Mouse (Mus musculus) splenic B cell, adult 2 months (primary cell): ENCODE results near the gene Ndufaf3.

ENCODE experiments used
- DNase-seq: peaks from one replicate; pipeline ENCODE4 v3.0.0-alpha.2; 2011; ENCODE audit warnings: low read depth, low spot score
- H3K27me3 ChIP-seq: 2 replicates; pipeline ENCODE4 v1.6.1; 2012; ENCODE audit warnings: mild to moderate bottlenecking, low read length, moderate library complexity, mixed read lengths; ENCODE audit not compliant: control insufficient read depth, poor library complexity, insufficient read depth, severe bottlenecking
- H3K36me3 ChIP-seq: 2 replicates; pipeline ENCODE4 v1.6.1; 2012; ENCODE audit warnings: mild to moderate bottlenecking, low read length, moderate library complexity, mixed read lengths; ENCODE audit not compliant: control insufficient read depth, poor library complexity, insufficient read depth, severe bottlenecking

Gene Ndufaf3

GRCm38 (mm10) chr9:108565881-108566814, 1.1 kb downstream of the Ndufaf3 start:
- H3K27me3 ChIP-seq, result no peaks in the 10 kb centered on the region
- DNase-seq, result no peak
- peaks cover 6% of the 10 kb centered on the region; the same call in 1 of the 2 replicates for H3K36me3 ChIP-seq

GRCm38 (mm10) chr9:108564131-108564530, 3.1 kb downstream of the Ndufaf3 start:
- no peaks in the 10 kb centered on the region for H3K27me3 ChIP-seq
- H3K36me3 ChIP-seq, result peaks cover 10% of the 10 kb centered on the region; the same call in 1 of the 2 replicates
- no peak for DNase-seq

GRCm38 (mm10) chr9:108563671-108564070, 3.6 kb downstream of the Ndufaf3 start:
- no peaks in the 10 kb centered on the region for H3K27me3 ChIP-seq
- peaks cover 11% of the 10 kb centered on the region; the same call in 1 of the 2 replicates for H3K36me3 ChIP-seq
- no peak for DNase-seq

GRCm38 (mm10) chr9:108560227-108560841, 6.9 kb downstream of the Ndufaf3 start, which contains the start of gene Impdh2:
Impdh2 (plus strand) TSS chr9:108560286.
- H3K36me3 ChIP-seq, result peaks cover 23% of the 10 kb centered on the region
- peak; percentile 98 for DNase-seq
- no peaks in the 10 kb centered on the region for H3K27me3 ChIP-seq

- H3K36me3 ChIP-seq, result peaks cover 24% of the 10 kb centered on the region
- DNase-seq, result no peak
- no peaks in the 10 kb centered on the region for H3K27me3 ChIP-seq
Measured at GRCm38 (mm10) chr9:108559169-108559568, 8.1 kb downstream of the Ndufaf3 start.

GRCm38 (mm10) chr9:108546875-108547274, 20.4 kb downstream of the Ndufaf3 start:
- no peaks in the 10 kb centered on the region for H3K27me3 ChIP-seq
- no peak for DNase-seq
- peaks cover 28% of the 10 kb centered on the region for H3K36me3 ChIP-seq

- Histone ChIP-seq H3K36me3 (peaks cover 32% of the 10 kb centered on the region), H3K27me3 (no peaks in the 10 kb centered on the region)
- no peak for DNase-seq
Measured at GRCm38 (mm10) chr9:108545986-108546385, 21.2 kb downstream of the Ndufaf3 start.

GRCm38 (mm10) chr9:108540846-108541245, 26.4 kb downstream of the Ndufaf3 start:
- Histone ChIP-seq H3K27me3 (no peaks in the 10 kb centered on the region), H3K36me3 (peaks cover 31% of the 10 kb centered on the region)
- no peak for DNase-seq

GRCm38 (mm10) chr9:108531496-108531895, 35.7 kb downstream of the Ndufaf3 start:
- DNase-seq, result no peak
- peaks cover 27% of the 10 kb centered on the region for H3K36me3 ChIP-seq
- no peaks in the 10 kb centered on the region for H3K27me3 ChIP-seq

GRCm38 (mm10) chr9:108530954-108531353, 36.3 kb downstream of the Ndufaf3 start:
- Histone ChIP-seq H3K36me3 (peaks cover 25% of the 10 kb centered on the region), H3K27me3 (no peaks in the 10 kb centered on the region)
- DNase-seq, result no peak

GRCm38 (mm10) chr9:108525400-108525799, 41.8 kb downstream of the Ndufaf3 start:
- DNase-seq, result no peak
- Histone ChIP-seq H3K36me3 (peaks cover 14% of the 10 kb centered on the region), H3K27me3 (no peaks in the 10 kb centered on the region)

- DNase-seq, result no peak
- Histone ChIP-seq H3K36me3 (peaks cover 6% of the 10 kb centered on the region; the same call in 1 of the 2 replicates), H3K27me3 (no peaks in the 10 kb centered on the region)
Measured at GRCm38 (mm10) chr9:108523341-108523740, 43.9 kb downstream of the Ndufaf3 start.

GRCm38 (mm10) chr9:108521604-108522003, 45.6 kb downstream of the Ndufaf3 start:
- peaks cover 5% of the 10 kb centered on the region; the same call in 1 of the 2 replicates for H3K36me3 ChIP-seq
- DNase-seq, result no peak
- H3K27me3 ChIP-seq, result no peaks in the 10 kb centered on the region

- Histone ChIP-seq H3K27me3 (no peaks in the 10 kb centered on the region), H3K36me3 (peaks cover 7% of the 10 kb centered on the region)
- peak; percentile 75 for DNase-seq
Measured at GRCm38 (mm10) chr9:108517931-108518332, 49.3 kb downstream of the Ndufaf3 start.
